Mouse (Mus musculus) liver, embryonic 18 days (tissue): ENCODE data around the gene Derl2. TPM values are rescaled to one million over a fixed set of nuclear protein-coding genes. Genes with fewer than 3 reads are reported as not detected.

Experiments
- polyA plus RNA-seq: library from polyadenylated mRNA; depleted of rRNA; stranded (reverse); fragments of >200 nt; gene quantifications from 2 replicates; pipeline ENCODE4 v1.2.3, GENCODE M21; 2012; rRNA removed

Gene Derl2
- 29.3 and 29.4 TPM in 2 replicates for polyA plus RNA-seq

DNA sequence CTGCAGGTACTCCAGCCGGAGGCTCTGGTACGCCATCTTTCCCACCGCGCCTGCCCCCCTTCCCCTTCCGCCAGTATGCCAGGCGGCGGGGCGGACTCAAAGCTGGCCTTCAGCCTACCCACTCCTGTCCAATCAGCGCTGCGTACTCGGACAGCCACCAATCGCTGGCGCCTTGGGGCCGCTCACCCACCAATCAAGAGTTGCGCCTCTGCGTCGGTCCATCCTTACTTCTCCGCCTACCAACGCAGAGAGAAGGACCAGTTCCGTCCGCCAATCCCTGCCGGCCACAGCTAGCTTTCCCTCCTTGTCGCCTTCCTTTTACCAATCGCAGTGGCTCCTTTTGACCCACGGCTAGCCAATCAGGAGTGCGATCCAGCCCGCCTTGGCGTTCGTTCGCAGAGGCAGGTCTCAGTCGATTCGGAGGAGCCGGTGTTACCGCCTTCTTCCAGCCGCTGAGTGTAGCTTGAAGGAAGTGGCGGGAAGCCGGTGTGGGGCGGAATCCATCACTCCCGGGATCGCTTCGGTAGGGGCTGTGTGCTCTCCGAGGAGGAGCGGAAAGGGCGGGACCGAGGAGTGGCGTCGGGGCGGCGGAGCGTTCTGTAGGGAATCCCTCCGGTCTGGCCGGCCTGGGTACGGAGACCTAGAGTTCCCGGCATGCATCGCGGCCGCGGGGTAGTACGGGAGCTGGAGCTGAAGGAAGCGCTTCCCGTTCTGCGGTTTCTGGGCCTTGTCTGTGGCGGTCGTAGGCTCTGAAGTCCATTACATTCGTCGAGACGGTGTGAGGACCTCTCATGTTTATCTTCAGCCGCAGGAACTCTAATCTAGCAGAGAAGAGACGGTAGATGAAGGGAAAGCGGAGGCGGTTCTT lies at the start of gene Derl2, which contains the start of gene Mis12:
TSS of gene Derl2 (minus strand) at position 641 of the 868 bp plus-strand sequence.
TSS of gene Mis12 (plus strand) at position 411 of the 868 bp plus-strand sequence.

DNA sequence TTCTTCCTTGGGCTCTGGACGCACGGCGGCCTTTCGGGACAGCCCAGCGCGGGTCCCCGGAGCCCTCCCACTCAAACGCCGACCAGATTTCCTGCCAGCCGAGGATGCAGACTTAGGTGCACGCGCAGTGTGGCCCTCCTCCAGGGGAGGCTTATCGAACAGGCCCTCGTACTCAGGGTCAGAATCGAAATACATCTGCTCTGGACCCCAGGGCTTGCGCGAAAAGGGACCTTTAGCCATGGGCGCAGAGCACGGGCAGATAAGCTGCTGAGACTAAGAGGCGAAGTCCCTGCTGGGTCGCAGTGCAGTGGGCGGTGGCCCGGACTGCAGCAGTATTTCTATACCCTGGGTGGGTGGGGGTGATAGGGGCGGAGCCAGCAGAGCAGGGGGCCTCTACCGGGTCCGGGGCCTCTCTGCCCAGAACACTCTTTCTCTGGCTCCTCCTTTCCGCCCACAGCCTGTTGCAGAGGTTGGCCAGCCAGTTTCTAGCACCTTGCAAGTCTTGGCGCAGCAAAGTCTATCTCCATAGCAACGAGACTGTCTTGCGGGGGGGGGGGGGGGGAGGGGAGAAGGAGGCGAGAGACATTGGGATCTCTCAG lies 13.6 kb upstream of the Derl2 start, which contains the start of gene 6330403K07Rik:
TSS of gene 6330403K07Rik (minus strand) at position 351 of the 599 bp plus-strand sequence.

DNA sequence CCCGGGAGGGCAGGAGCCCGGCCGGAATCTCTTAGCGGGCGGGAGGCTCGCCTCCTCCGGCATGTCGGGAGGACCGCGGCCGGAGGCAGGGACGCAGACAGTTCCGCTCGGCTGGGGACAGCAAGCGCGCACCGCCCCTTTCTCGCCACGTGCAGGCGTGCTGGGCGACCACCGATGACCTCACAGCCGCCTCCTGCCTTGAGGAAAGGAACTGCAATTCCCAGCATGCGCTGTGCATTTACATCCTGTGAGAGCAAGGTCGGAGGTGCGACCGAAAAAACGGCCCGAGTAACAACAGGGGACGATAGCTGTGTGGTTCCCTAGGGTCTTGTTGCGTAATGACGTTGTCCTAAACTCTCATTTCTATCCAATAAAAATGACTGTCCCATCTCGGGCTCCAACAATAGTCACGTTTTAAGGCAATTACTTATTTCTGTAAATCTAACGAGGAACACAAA lies 15.3 kb downstream of the Derl2 start, which contains the start of gene Dhx33:
TSS of gene Dhx33 (minus strand) at position 122 of the 458 bp plus-strand sequence.

DNA sequence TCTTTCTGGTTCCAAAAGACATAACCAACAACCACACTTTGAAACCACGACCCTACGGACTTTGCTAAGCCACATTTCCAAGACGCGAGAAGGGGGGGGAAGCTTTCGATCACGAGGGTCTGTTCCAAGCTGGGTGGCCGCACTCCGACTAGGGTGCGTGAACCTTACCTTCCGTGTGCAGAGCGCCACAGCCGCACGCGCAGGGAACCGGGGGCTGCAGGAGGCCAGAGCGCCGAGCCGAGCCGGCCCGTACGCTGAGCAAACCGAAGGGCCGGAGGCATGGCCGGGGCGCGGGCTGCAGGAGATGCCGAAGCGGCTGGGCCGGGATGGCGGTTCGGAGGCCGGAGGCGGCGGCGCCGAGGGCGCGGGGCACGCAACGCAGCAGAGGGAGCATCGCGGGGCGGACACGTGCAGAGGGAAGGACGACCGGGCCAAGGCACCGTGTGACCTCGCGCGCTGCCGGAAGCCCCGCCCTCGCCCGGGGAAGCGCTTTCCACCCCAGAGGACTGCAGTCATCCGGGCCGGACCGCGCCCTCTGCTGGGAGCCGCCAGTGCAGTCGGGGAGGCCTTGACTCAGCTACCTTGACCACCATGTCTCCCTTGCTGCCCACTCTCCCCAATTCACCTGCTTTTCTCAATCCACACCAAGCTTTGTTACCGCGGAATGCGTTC lies 36.9 kb downstream of the Derl2 start, which contains the start of gene C1qbp:
TSS of gene C1qbp (minus strand) at position 470 of the 672 bp plus-strand sequence.

DNA sequence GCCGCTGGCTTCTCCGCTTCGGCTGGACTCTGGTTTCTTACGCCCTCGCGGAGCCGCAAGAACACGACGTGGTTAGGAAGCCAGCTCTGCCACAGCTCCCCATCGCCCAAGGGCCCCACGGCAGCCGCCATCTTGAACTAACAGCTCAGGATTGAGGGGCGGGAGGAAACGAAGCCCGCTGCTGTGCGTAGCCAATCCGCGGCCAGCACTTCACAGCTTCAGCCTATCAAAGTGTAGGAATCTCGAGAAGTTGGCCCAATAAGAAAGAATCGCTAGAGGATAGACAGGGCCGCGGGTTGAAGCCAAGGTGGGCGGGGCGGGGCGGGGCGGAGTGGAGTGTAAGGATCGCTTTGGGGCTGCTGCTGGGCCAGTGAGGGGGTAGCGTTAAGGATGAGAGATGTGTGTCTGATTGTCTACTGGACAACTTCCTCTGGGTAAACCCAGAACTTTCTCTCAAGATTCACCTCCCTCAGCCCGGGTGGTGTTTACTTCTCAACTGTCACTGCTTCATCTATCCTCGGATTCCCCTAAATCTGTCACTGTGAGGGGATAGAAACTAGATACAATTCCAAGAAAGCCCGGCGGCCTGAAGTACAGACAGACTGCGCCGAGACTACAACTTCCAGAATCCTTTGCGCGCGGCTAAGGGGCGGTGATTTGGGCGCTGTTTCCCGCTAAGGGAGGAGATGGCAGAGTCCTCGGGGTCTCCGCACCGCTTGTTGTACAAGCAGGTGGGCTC lies 49.7 kb downstream of the Derl2 start, which contains the start of the genes Nup88 and Rpain:
TSS of gene Nup88 (minus strand) at position 153 of the 739 bp plus-strand sequence.
TSS of gene Rpain (plus strand) at position 393 of the 739 bp plus-strand sequence.

Other genes with a start within 250 kb of the Derl2 start
- gene Scimp, start 207.3 kb downstream of the Derl2 start, polyA plus RNA-seq = 0.84 and 1.1 TPM in 2 replicates
- gene Rabep1, start 175.1 kb downstream of the Derl2 start, polyA plus RNA-seq = 5.5 TPM in 2 replicates
- 30.5 and 34.6 TPM in 2 replicates for gene Nup88, start 49.9 kb downstream of the Derl2 start, polyA plus RNA-seq
- gene Rpain, start 49.6 kb downstream of the Derl2 start, polyA plus RNA-seq = 33.6 and 37.2 TPM in 2 replicates
- 78.4 and 85.4 TPM in 2 replicates for gene C1qbp, start 36.8 kb downstream of the Derl2 start, polyA plus RNA-seq
- 6.2 TPM in 2 replicates for gene Dhx33, start 15.4 kb downstream of the Derl2 start, polyA plus RNA-seq
- gene Mis12, start 230 bp downstream of the Derl2 start, polyA plus RNA-seq = 11.4 and 12.2 TPM in 2 replicates
- gene 6330403K07Rik, start 13.7 kb upstream of the Derl2 start, polyA plus RNA-seq = 0.60 and 0.93 TPM in 2 replicates
- gene Nlrp1a, start 124.9 kb upstream of the Derl2 start, polyA plus RNA-seq = 0.16 and 0.19 TPM in 2 replicates
- 0.35 and 0.38 TPM in 2 replicates for gene Nlrp1b, start 210.9 kb upstream of the Derl2 start, polyA plus RNA-seq